Mouse (Mus musculus) midbrain, embryonic 15.5 days (tissue): ENCODE measurements around the gene Fam216b. TPM values are rescaled to one million over a fixed set of nuclear protein-coding genes. Genes with fewer than 3 reads are reported as not detected.

Experiments used
- ATAC-seq: fragments of 200-750 bp; cut with Nextera tagmentation; replicated peaks from 2 replicates; pipeline ENCODE4 v1.8.0; 2017; ENCODE audit warnings: moderate TSS enrichment
- H3K27ac ChIP-seq: fragments of 300-500 bp; sonication (generic); 2 replicates; pipeline ENCODE4 v1.5.1; 2015; ENCODE audit warnings: mild to moderate bottlenecking, inconsistent platforms
- H3K27me3 ChIP-seq: fragments of 300-500 bp; sonication (generic); replicated peaks from 2 replicates; pipeline ENCODE4 v1.6.1; 2015; ENCODE audit warnings: inconsistent platforms
- H3K36me3 ChIP-seq: fragments of 300-500 bp; sonication (generic); replicated peaks from 2 replicates; pipeline ENCODE4 v1.6.1; 2015; ENCODE audit warnings: inconsistent platforms
- H3K4me1 ChIP-seq: fragments of 300-500 bp; sonication (generic); 2 replicates; pipeline ENCODE4 v1.6.1; 2015; ENCODE audit warnings: inconsistent platforms
- H3K4me2 ChIP-seq: fragments of 300-500 bp; sonication (generic); 2 replicates; pipeline ENCODE4 v1.6.1; 2015; ENCODE audit warnings: inconsistent platforms, mild to moderate bottlenecking, moderate library complexity
- H3K4me3 ChIP-seq: fragments of 300-500 bp; sonication (generic); 2 replicates; pipeline ENCODE4 v1.5.1; 2015; ENCODE audit warnings: mild to moderate bottlenecking, inconsistent platforms
- H3K9ac ChIP-seq: fragments of 300-500 bp; sonication (generic); 2 replicates; pipeline ENCODE4 v1.6.1; 2015; ENCODE audit warnings: mild to moderate bottlenecking, inconsistent platforms
- H3K9me3 ChIP-seq: fragments of 300-500 bp; sonication (generic); 2 replicates; pipeline ENCODE4 v1.6.1; 2016; ENCODE audit warnings: inconsistent platforms
- WGBS: fragments of 180-500 bp; shearing (Covaris S2); methylation state at CpG from one replicate; pipeline ENCODE4 v1.1.7; 2015; ENCODE audit warnings: mixed read lengths; 5-methylcytosine and 5-hydroxymethylcytosine counted together
- polyA plus RNA-seq: library from polyadenylated mRNA; unstranded; fragments of >200 nt; fragmentation: Nextera tagmentation; extraction: Ambion mirVana; gene quantifications from 2 replicates; pipeline ENCODE4 v1.2.1, GENCODE M21; 2015

Gene Fam216b
- polyA plus RNA-seq, result 1.3 and 1.5 TPM in 2 replicates

- ATAC-seq, result no peak
- Histone ChIP-seq H3K4me3 (no peak within 1 kb of the TSS), H3K9ac (no peak within 1 kb of the TSS), H3K9me3 (no peaks in the 10 kb centered on the region), H3K4me1 (no peaks in the 10 kb centered on the region), H3K36me3 (no peaks in the 10 kb centered on the region), H3K27ac (no peak within 1 kb of the TSS), H3K27me3 (no peaks in the 10 kb centered on the region), H3K4me2 (no peak within 1 kb of the TSS)
- WGBS, result 93% methylated on average over 6 of the region's 6 CpGs
Observed at GRCm38 (mm10) chr14:78088907-78089306, at the start of gene Fam216b. TSS of gene Fam216b (minus strand) at chr14:78089007.

GRCm38 (mm10) chr14:78132368-78133052 is 43.7 kb upstream of the Fam216b start:
- WGBS, result 22% methylated on average over 5 of the region's 5 CpGs
- Histone ChIP-seq H3K4me2 (no peak overlapping the region), H3K4me3 (no peak overlapping the region), H3K36me3 (no peaks in the 10 kb centered on the region), H3K27ac (no peak overlapping the region), H3K4me1 (peaks cover 2% of the 10 kb centered on the region; the same call in 1 of the 2 replicates), H3K27me3 (no peaks in the 10 kb centered on the region), H3K9me3 (no peaks in the 10 kb centered on the region), H3K9ac (no peak overlapping the region)
- ATAC-seq, result peak; percentile 56

- no peaks in the 10 kb centered on the region for H3K4me1 ChIP-seq
- ATAC-seq, result no peak
- no peak overlapping the region for H3K9ac ChIP-seq
- WGBS, result 69% methylated on average over 3 of the region's 3 CpGs
- no peaks in the 10 kb centered on the region for H3K36me3 ChIP-seq
- no peak overlapping the region for H3K4me2 ChIP-seq
- no peaks in the 10 kb centered on the region for H3K27me3 ChIP-seq
- no peaks in the 10 kb centered on the region for H3K9me3 ChIP-seq
- no peak overlapping the region for H3K4me3 ChIP-seq
- no peak overlapping the region for H3K27ac ChIP-seq
Observed at GRCm38 (mm10) chr14:78126670-78127069, 37.9 kb upstream of the Fam216b start.

GRCm38 (mm10) chr14:78120286-78120685 is 31.5 kb upstream of the Fam216b start:
- Histone ChIP-seq H3K4me1 (no peaks in the 10 kb centered on the region), H3K36me3 (no peaks in the 10 kb centered on the region), H3K4me3 (no peak overlapping the region), H3K9me3 (0 out of 2 replicates have a peak, but pooled peaks cover 3% of the 10 kb centered on the region), H3K4me2 (no peak overlapping the region), H3K27me3 (no peaks in the 10 kb centered on the region), H3K9ac (no peak overlapping the region), H3K27ac (no peak overlapping the region)
- ATAC-seq, result no peak
- WGBS, result 40% methylated on average over 3 of the region's 3 CpGs

GRCm38 (mm10) chr14:78119449-78120200 is 30.8 kb upstream of the Fam216b start:
- no peak for ATAC-seq

GRCm38 (mm10) chr14:78117671-78118070 is 28.9 kb upstream of the Fam216b start:
- no peaks in the 10 kb centered on the region for H3K4me1 ChIP-seq
- no peaks in the 10 kb centered on the region for H3K36me3 ChIP-seq
- no peak overlapping the region for H3K9ac ChIP-seq
- H3K27me3 ChIP-seq, result no peaks in the 10 kb centered on the region
- no peak overlapping the region for H3K4me3 ChIP-seq
- H3K4me2 ChIP-seq, result no peak overlapping the region
- H3K27ac ChIP-seq, result no peak overlapping the region
- ATAC-seq, result no peak
- WGBS, result 63% methylated on average over 4 of the region's 4 CpGs
- H3K9me3 ChIP-seq, result 0 out of 2 replicates have a peak, but pooled peaks cover 7% of the 10 kb centered on the region

More at GRCm38 (mm10) chr14:78119449-78120200, 30.8 kb upstream of the Fam216b start:
- 59% methylated on average over 10 of the region's 10 CpGs for WGBS
- Histone ChIP-seq H3K27ac (no peak overlapping the region), H3K4me1 (no peaks in the 10 kb centered on the region), H3K9me3 (0 out of 2 replicates have a peak, but pooled peaks cover 7% of the 10 kb centered on the region), H3K4me2 (no peak overlapping the region), H3K9ac (no peak overlapping the region), H3K4me3 (no peak overlapping the region), H3K27me3 (no peaks in the 10 kb centered on the region), H3K36me3 (no peaks in the 10 kb centered on the region)

GRCm38 (mm10) chr14:78117268-78117667 is 28.5 kb upstream of the Fam216b start:
- Histone ChIP-seq H3K27ac (no peak overlapping the region), H3K4me3 (no peak overlapping the region), H3K36me3 (no peaks in the 10 kb centered on the region), H3K9me3 (0 out of 2 replicates have a peak, but pooled peaks cover 7% of the 10 kb centered on the region), H3K27me3 (no peaks in the 10 kb centered on the region), H3K4me2 (no peak overlapping the region), H3K4me1 (no peaks in the 10 kb centered on the region), H3K9ac (no peak overlapping the region)
- ATAC-seq, result no peak
- 71% methylated on average over 2 of the region's 2 CpGs for WGBS

GRCm38 (mm10) chr14:78112466-78112865 is 23.7 kb upstream of the Fam216b start:
- WGBS, result 95% methylated on average over 3 of the region's 3 CpGs
- no peak overlapping the region for H3K4me2 ChIP-seq

GRCm38 (mm10) chr14:78110871-78111270 is 22.1 kb upstream of the Fam216b start:
- H3K4me2 ChIP-seq, result no peak overlapping the region
- H3K9me3 ChIP-seq, result 0 out of 2 replicates have a peak, but pooled peaks cover 7% of the 10 kb centered on the region
- no peak overlapping the region for H3K27ac ChIP-seq
- H3K4me1 ChIP-seq, result no peaks in the 10 kb centered on the region
- H3K4me3 ChIP-seq, result no peak overlapping the region
- no peak overlapping the region for H3K9ac ChIP-seq
- ATAC-seq, result no peak
- H3K36me3 ChIP-seq, result no peaks in the 10 kb centered on the region
- H3K27me3 ChIP-seq, result no peaks in the 10 kb centered on the region
- 96% methylated on average over 3 of the region's 3 CpGs for WGBS

More at GRCm38 (mm10) chr14:78112466-78112865, 23.7 kb upstream of the Fam216b start:
- Histone ChIP-seq H3K4me3 (no peak overlapping the region), H3K9me3 (0 out of 2 replicates have a peak, but pooled peaks cover 7% of the 10 kb centered on the region), H3K27me3 (no peaks in the 10 kb centered on the region), H3K36me3 (no peaks in the 10 kb centered on the region), H3K4me1 (no peaks in the 10 kb centered on the region), H3K9ac (no peak overlapping the region), H3K27ac (no peak overlapping the region)
- ATAC-seq, result no peak

- Histone ChIP-seq H3K4me2 (no peak overlapping the region), H3K27ac (no peak overlapping the region), H3K27me3 (no peaks in the 10 kb centered on the region), H3K4me1 (no peaks in the 10 kb centered on the region), H3K4me3 (no peak overlapping the region), H3K9me3 (no peaks in the 10 kb centered on the region), H3K9ac (no peak overlapping the region), H3K36me3 (no peaks in the 10 kb centered on the region)
- 71% methylated on average over 4 of the region's 4 CpGs for WGBS
- ATAC-seq, result no peak
Observed at GRCm38 (mm10) chr14:78109419-78109818, 20.6 kb upstream of the Fam216b start.

GRCm38 (mm10) chr14:78108388-78108787 is 19.6 kb upstream of the Fam216b start:
- Histone ChIP-seq H3K4me2 (no peak overlapping the region), H3K4me1 (no peaks in the 10 kb centered on the region), H3K9me3 (no peaks in the 10 kb centered on the region), H3K9ac (no peak overlapping the region), H3K27me3 (no peaks in the 10 kb centered on the region), H3K27ac (no peak overlapping the region), H3K36me3 (no peaks in the 10 kb centered on the region), H3K4me3 (no peak overlapping the region)
- no peak for ATAC-seq
- WGBS, result 75% methylated on average over 3 of the region's 3 CpGs

- no peak for ATAC-seq
- H3K4me2 ChIP-seq, result no peak overlapping the region
- no peak overlapping the region for H3K4me3 ChIP-seq
- no peaks in the 10 kb centered on the region for H3K27me3 ChIP-seq
- H3K9me3 ChIP-seq, result no peaks in the 10 kb centered on the region
- H3K4me1 ChIP-seq, result no peaks in the 10 kb centered on the region
- no peaks in the 10 kb centered on the region for H3K36me3 ChIP-seq
- no peak overlapping the region for H3K9ac ChIP-seq
- no peak overlapping the region for H3K27ac ChIP-seq
- 72% methylated on average over 4 of the region's 4 CpGs for WGBS
Observed at GRCm38 (mm10) chr14:78089591-78089990, 784 bp upstream of the Fam216b start.
